9 mouse cellular contexts compared by ENCODE assay signal in the genomic region with DNA sequence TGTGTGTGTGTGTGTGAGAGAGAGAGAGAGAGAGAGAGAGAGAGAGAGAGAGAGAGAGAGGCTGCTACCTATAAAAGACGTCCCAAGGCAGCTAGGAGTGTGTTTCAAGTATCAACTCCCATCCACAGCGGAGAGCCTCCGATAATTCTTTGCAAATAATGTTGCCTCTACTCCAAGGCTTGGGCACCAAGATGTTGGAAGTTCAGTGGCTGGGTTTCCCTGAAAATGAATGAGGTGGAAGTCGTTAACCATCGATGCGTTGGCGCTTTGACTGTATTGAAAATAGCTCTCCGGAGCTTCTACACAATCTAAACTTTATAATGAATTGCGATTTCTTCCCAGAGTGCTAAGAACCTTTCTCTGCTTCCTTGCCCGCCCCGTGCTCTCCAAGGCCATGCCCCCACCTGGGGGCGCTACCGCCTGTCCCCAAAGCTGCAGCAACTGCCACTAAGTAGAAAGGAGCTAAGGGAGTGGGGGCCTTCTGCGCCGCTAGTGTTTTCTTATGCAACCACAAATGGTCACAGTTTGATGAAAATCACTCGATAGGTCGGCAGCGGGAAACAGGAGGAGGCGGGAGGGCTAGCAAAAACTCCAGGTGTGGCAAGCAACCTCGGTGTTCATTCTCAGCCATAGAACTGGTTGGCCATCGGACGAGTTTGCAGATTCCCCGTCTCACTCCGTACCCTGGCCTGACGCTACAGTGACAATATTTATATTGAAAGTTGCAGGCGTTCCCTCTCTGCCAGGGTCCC. TPM values are rescaled to one million over a fixed set of nuclear protein-coding genes. Genes with fewer than 3 reads are reported as not detected.
A peak's percentile ranks its signal among the peaks of the same experiment; 100 is the strongest.
DNase-seq lines count a peak whose midpoint lies in the region; ATAC-seq lines count a peak whose summit lies in the region.
"Had no signal": no experiment of that assay in that cellular context is flagged by ENCODE, and none has a peak within 500 bp of the region (broad histone marks: within the 10 kb centered on the region; RNA-seq: fewer than 3 reads in every experiment).

No protein-coding gene starts in this region.

- DNase-seq in frontal cortex, postnatal 10 days (ENCODE audit: low spot score in 2 of 2): peak; percentile 33 to 47
- DNase-seq in frontal cortex, postnatal 36 days (ENCODE audit: low spot score in 2 of 2): no peak
- DNase-seq in retina, postnatal 1 day: peak; percentile 68
- no peak for DNase-seq in retina, embryonic 14.5 days (ENCODE audit: low spot score)
- DNase-seq in hindbrain, embryonic 14.5 days (ENCODE audit: low spot score): no peak
- peak; percentile 57 for DNase-seq in midbrain, embryonic 14.5 days
- no peak for DNase-seq in urinary bladder, adult 18-20 months (ENCODE audit: low spot score in 2 of 2)
- no peak for DNase-seq in adrenal gland, adult 8-10 months

- WGBS in hindbrain, embryonic 14.5 days: 1% methylated on average over 26 of the region's 26 CpGs
- WGBS in midbrain, embryonic 14.5 days: 2% methylated on average over 26 of the region's 26 CpGs

- no peak overlapping the region for H3K9ac ChIP-seq in hindbrain, embryonic 14.5 days
- H3K9ac ChIP-seq in midbrain, embryonic 14.5 days (replicated peaks; ENCODE audit: low read length): no peak overlapping the region

- no peak overlapping the region for H3K27ac ChIP-seq in hindbrain, embryonic 14.5 days
- no peak overlapping the region for H3K27ac ChIP-seq in midbrain, embryonic 14.5 days (replicated peaks; ENCODE audit: low read depth, low read length)

- H3K9me3 ChIP-seq in hindbrain, embryonic 14.5 days (ENCODE audit: control insufficient read depth, low read length): no peaks in the 10 kb centered on the region
- no peaks in the 10 kb centered on the region for H3K9me3 ChIP-seq in midbrain, embryonic 14.5 days (ENCODE audit: control insufficient read depth, low read length)

- peaks cover 97% of the 10 kb centered on the region for H3K27me3 ChIP-seq in hindbrain, embryonic 14.5 days (ENCODE audit: control insufficient read depth, insufficient read depth, low read length)
- peaks cover 98% of the 10 kb centered on the region for H3K27me3 ChIP-seq in midbrain, embryonic 14.5 days (ENCODE audit: control insufficient read depth, insufficient read depth, low read length)

- ATAC-seq in hindbrain, embryonic 14.5 days (ENCODE audit: low FRiP score): no peak
- ATAC-seq in midbrain, embryonic 14.5 days (ENCODE audit: low FRiP score, low TSS enrichment): no peak

- peak overlapping the region; percentile 25 for H3K4me3 ChIP-seq in hindbrain, embryonic 14.5 days (replicated peaks; ENCODE audit: low read length)
- peak overlapping the region; percentile 28 for H3K4me3 ChIP-seq in midbrain, embryonic 14.5 days (replicated peaks; ENCODE audit: low read depth, low read length)

- H3K36me3 ChIP-seq in hindbrain, embryonic 14.5 days (replicated peaks; ENCODE audit: control insufficient read depth, insufficient read depth): no peaks in the 10 kb centered on the region
- no peaks in the 10 kb centered on the region for H3K36me3 ChIP-seq in midbrain, embryonic 14.5 days (ENCODE audit: control insufficient read depth, insufficient read depth, low read length)

- H3K4me1 ChIP-seq in hindbrain, embryonic 14.5 days (replicated peaks; ENCODE audit: control insufficient read depth, insufficient read depth, low read length): peaks cover 7% of the 10 kb centered on the region; the same call in 1 of the 2 replicates
- peaks cover 23% of the 10 kb centered on the region for H3K4me1 ChIP-seq in midbrain, embryonic 14.5 days (ENCODE audit: control insufficient read depth, insufficient read depth, low read length)

- H3K4me2 ChIP-seq in hindbrain, embryonic 14.5 days (replicated peaks): peak overlapping the region; percentile 35
- H3K4me2 ChIP-seq in midbrain, embryonic 14.5 days (ENCODE audit: low read length): peak overlapping the region; percentile 49

RNA-seq across cellular contexts. Expression of gene Olig2, which starts 0.6 kb away (rescaled TPM):
- polyA plus RNA-seq in hindbrain, embryonic 14.5 days (2014; fragmentation: Nextera tagmentation; extraction: Ambion mirVana): 10.9 and 14.1 TPM in 2 replicates
- 5.6 and 7.8 TPM in 2 replicates for polyA plus RNA-seq in midbrain, embryonic 14.5 days (2014; fragmentation: Nextera tagmentation; extraction: Ambion mirVana)
- total RNA-seq in adrenal gland, adult 8-10 months (2022): not detected
- total RNA-seq: CH12.LX had no signal

RNA-seq across cellular contexts. Expression of gene Olig1, which starts 44.9 kb away (rescaled TPM):
- polyA plus RNA-seq in hindbrain, embryonic 14.5 days (2014; fragmentation: Nextera tagmentation; extraction: Ambion mirVana): 93.4 and 118 TPM in 2 replicates
- 43.7 and 57.0 TPM in 2 replicates for polyA plus RNA-seq in midbrain, embryonic 14.5 days (2014; fragmentation: Nextera tagmentation; extraction: Ambion mirVana)
- total RNA-seq in adrenal gland, adult 8-10 months (2022): under 1 TPM in 1 of 4 experiments, not detected in 3; 0.20 TPM
- total RNA-seq: CH12.LX had no signal

Comparison
In these comparisons a context has a peak if more than half of its experiments do, and no peak if none do; other contexts are left out.
1. DNase-seq: peak in frontal cortex, postnatal 10 days (2 of 2), retina, postnatal 1 day (single experiment) and midbrain, embryonic 14.5 days (single experiment); none in frontal cortex, postnatal 36 days (0 of 2), retina, embryonic 14.5 days (single experiment), hindbrain, embryonic 14.5 days (single experiment), urinary bladder, adult 18-20 months (0 of 2) and adrenal gland, adult 8-10 months (single experiment).